Mouse (Mus musculus) large intestine, adult 2 months (tissue): ENCODE measurements around the gene Pidd1. TPM values are rescaled to one million over a fixed set of nuclear protein-coding genes. Genes with fewer than 3 reads are reported as not detected.

ENCODE experiments used
- DNase-seq: peaks from one replicate; pipeline ENCODE4 v3.0.0-alpha.2; 2012; ENCODE audit warnings: low read depth, low spot score
- WGBS: fragments of 180-500 bp; shearing (Covaris S2); methylation state at CpG from one replicate; pipeline ENCODE4 v1.1.7; 2018; 5-methylcytosine and 5-hydroxymethylcytosine counted together
- polyA plus RNA-seq: library from polyadenylated mRNA; depleted of rRNA; stranded (reverse); fragments of >200 nt; gene quantifications from 2 replicates; pipeline ENCODE4 v1.2.3, GENCODE M21; 2012

The Pidd1 gene
- polyA plus RNA-seq, 1 experiment, result 13.0 TPM

- 96% methylated on average over 11 of the region's 11 CpGs for WGBS
- no peak for DNase-seq
Observed at GRCm38 (mm10) chr7:141439811-141440210, 4.0 kb downstream of the Pidd1 start.

- DNase-seq, result no peak
- WGBS, result 96% methylated on average over 10 of the region's 10 CpGs
Observed at GRCm38 (mm10) chr7:141439140-141439679, 4.6 kb downstream of the Pidd1 start.

GRCm38 (mm10) chr7:141438201-141438968, 5.4 kb downstream of the Pidd1 start:
- 94% methylated on average over 12 of the region's 12 CpGs for WGBS
- DNase-seq, result no peak

- no peak for DNase-seq
- WGBS, result 7% methylated on average over 53 of the region's 53 CpGs
Observed at GRCm38 (mm10) chr7:141437178-141438120, 6.4 kb downstream of the Pidd1 start, which contains the start of gene Slc25a22. Slc25a22 (minus strand) TSS chr7:141437892.

- 44% methylated on average over 2 of the region's 2 CpGs for WGBS
- DNase-seq, result no peak
Observed at GRCm38 (mm10) chr7:141436523-141436892, 7.3 kb downstream of the Pidd1 start.

- 69% methylated on average over 9 of the region's 9 CpGs for WGBS
- no peak for DNase-seq
Observed at GRCm38 (mm10) chr7:141435856-141436522, 7.8 kb downstream of the Pidd1 start.

GRCm38 (mm10) chr7:141435129-141435855, 8.5 kb downstream of the Pidd1 start:
- DNase-seq, result no peak
- 2% methylated on average over 17 of the region's 17 CpGs for WGBS

GRCm38 (mm10) chr7:141434464-141434863, 9.4 kb downstream of the Pidd1 start:
- DNase-seq, result no peak
- 17% methylated on average over 8 of the region's 8 CpGs for WGBS

GRCm38 (mm10) chr7:141433517-141434400, 10.1 kb downstream of the Pidd1 start:
- WGBS, result 75% methylated on average over 15 of the region's 15 CpGs
- no peak for DNase-seq

GRCm38 (mm10) chr7:141432741-141433516, 10.9 kb downstream of the Pidd1 start:
- DNase-seq, result no peak
- WGBS, result 51% methylated on average over 6 of the region's 6 CpGs

GRCm38 (mm10) chr7:141432186-141432611, 11.6 kb downstream of the Pidd1 start:
- no peak for DNase-seq

GRCm38 (mm10) chr7:141431434-141432185, 12.2 kb downstream of the Pidd1 start:
- 93% methylated on average over 19 of the region's 19 CpGs for WGBS
- DNase-seq, result no peak

More at GRCm38 (mm10) chr7:141432186-141432611, 11.6 kb downstream of the Pidd1 start:
- WGBS, result 63% methylated on average over 8 of the region's 8 CpGs

GRCm38 (mm10) chr7:141430585-141431240, 13.1 kb downstream of the Pidd1 start:
- WGBS, result 96% methylated on average over 9 of the region's 9 CpGs
- DNase-seq, result no peak

GRCm38 (mm10) chr7:141429840-141430584, 13.8 kb downstream of the Pidd1 start:
- 66% methylated on average over 9 of the region's 9 CpGs for WGBS
- no peak for DNase-seq

- no peak for DNase-seq
- WGBS, result 22% methylated on average over 19 of the region's 19 CpGs
Observed at GRCm38 (mm10) chr7:141429310-141429709, 14.5 kb downstream of the Pidd1 start, which contains the start of gene Cend1. Cend1 (minus strand) TSS chr7:141429491.
